Mouse (Mus musculus) heart, embryonic 13.5 days (tissue): ENCODE data around the gene Akap8. TPM values are rescaled to one million over a fixed set of nuclear protein-coding genes. Genes with fewer than 3 reads are reported as not detected.
A peak's percentile ranks its signal among the peaks of the same experiment; 100 is the strongest.

Experiments
- ATAC-seq: fragments of 200-750 bp; cut with Nextera tagmentation; 2 replicates; pipeline ENCODE4 v1.8.0; 2017; ENCODE audit warnings: moderate TSS enrichment; ENCODE audit not compliant: insufficient number of reproducible peaks, low FRiP score, low TSS enrichment; ENCODE audit errors: extremely low read depth
- H3K27ac ChIP-seq: fragments of 300-500 bp; sonication (generic); replicated peaks from 2 replicates; pipeline ENCODE4 v1.5.1; 2015; ENCODE audit warnings: moderate library complexity, mild to moderate bottlenecking, inconsistent platforms
- H3K27me3 ChIP-seq: fragments of 300-500 bp; sonication (generic); replicated peaks from 2 replicates; pipeline ENCODE4 v1.6.1; 2015; ENCODE audit warnings: mild to moderate bottlenecking, inconsistent platforms
- H3K36me3 ChIP-seq: fragments of 300-500 bp; sonication (generic); 2 replicates; pipeline ENCODE4 v1.6.1; 2015; ENCODE audit warnings: mild to moderate bottlenecking, inconsistent platforms
- H3K4me1 ChIP-seq: fragments of 300-500 bp; sonication (generic); 2 replicates; pipeline ENCODE4 v1.6.1; 2015; ENCODE audit warnings: inconsistent platforms
- H3K4me2 ChIP-seq: fragments of 300-500 bp; sonication (generic); 2 replicates; pipeline ENCODE4 v1.6.1; 2015; ENCODE audit warnings: inconsistent platforms, mild to moderate bottlenecking, moderate library complexity
- H3K4me3 ChIP-seq: fragments of 300-500 bp; sonication (generic); 2 replicates; pipeline ENCODE4 v1.5.1; 2015; ENCODE audit warnings: moderate library complexity, mild to moderate bottlenecking, inconsistent platforms
- H3K9ac ChIP-seq: fragments of 300-500 bp; sonication (generic); 2 replicates; pipeline ENCODE4 v1.6.1; 2015; ENCODE audit warnings: inconsistent platforms, mild to moderate bottlenecking, moderate library complexity
- H3K9me3 ChIP-seq: fragments of 300-500 bp; sonication (generic); 2 replicates; pipeline ENCODE4 v1.6.1; 2016; ENCODE audit warnings: inconsistent platforms
- WGBS: fragments of 180-500 bp; shearing (Covaris S2); methylation state at CpG from one replicate; pipeline ENCODE4 v1.1.7; 2015; ENCODE audit warnings: mixed read lengths; 5-methylcytosine and 5-hydroxymethylcytosine counted together
- polyA plus RNA-seq: library from polyadenylated mRNA; unstranded; fragments of >200 nt; fragmentation: Nextera tagmentation; extraction: Ambion mirVana; gene quantifications from 2 replicates; pipeline ENCODE4 v1.2.1, GENCODE M21; 2015

The Akap8 gene
- polyA plus RNA-seq, 1 experiment from 2014 or later = 65.8 TPM

DNA sequence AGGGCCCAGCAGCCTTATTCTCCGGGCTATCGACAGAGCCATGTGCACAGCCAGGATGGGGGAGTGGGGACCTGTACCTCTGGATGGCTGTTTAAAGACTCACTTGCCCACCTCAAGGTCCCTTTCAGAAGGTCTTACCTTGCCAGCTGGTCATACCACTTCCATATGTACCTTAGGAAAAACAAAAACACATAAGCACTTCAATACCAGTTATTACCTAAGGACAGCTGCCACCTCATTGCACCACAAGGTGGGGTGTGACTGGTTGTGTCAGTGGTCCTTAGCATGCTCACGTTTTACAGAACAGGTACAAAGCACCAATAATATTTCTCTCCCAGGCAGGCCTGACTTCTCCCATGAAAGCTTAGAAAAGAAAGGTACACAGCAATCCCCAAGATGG lies 3.3 kb downstream of the Akap8 start:
- Histone ChIP-seq H3K4me1 (peaks cover 34% of the 10 kb centered on the region), H3K4me3 (no peak overlapping the region), H3K27me3 (no peaks in the 10 kb centered on the region), H3K9ac (no peak overlapping the region), H3K27ac (no peak overlapping the region), H3K36me3 (peaks cover 60% of the 10 kb centered on the region), H3K4me2 (no peak overlapping the region), H3K9me3 (no peaks in the 10 kb centered on the region)
- no peak for ATAC-seq
- 80% methylated on average over 3 of the region's 3 CpGs for WGBS

DNA sequence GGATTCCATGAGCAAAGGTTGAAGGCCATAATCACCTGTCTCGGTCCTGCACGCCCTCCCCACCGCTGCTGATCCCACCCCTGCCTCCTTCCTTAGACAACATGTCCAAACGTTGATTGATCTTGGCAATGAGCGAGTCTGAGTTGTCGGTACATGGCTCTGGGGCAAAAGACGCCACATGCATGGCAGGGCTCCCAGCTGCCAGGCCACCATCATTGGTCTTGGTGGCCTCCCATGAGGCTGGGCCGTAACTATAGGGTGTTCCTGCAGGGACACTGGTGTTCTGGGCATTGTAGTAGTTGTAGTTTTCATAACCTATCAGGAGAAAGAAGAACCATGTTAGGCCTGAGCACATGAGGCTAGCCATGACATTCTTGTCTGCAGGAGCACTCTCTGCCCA lies 4.0 kb downstream of the Akap8 start:
- Histone ChIP-seq H3K4me3 (no peak overlapping the region), H3K4me2 (no peak overlapping the region), H3K27me3 (no peaks in the 10 kb centered on the region), H3K9ac (no peak overlapping the region), H3K9me3 (no peaks in the 10 kb centered on the region), H3K4me1 (peaks cover 28% of the 10 kb centered on the region), H3K27ac (no peak overlapping the region), H3K36me3 (peaks cover 66% of the 10 kb centered on the region)
- no peak for ATAC-seq
- 93% methylated on average over 8 of the region's 8 CpGs for WGBS

DNA sequence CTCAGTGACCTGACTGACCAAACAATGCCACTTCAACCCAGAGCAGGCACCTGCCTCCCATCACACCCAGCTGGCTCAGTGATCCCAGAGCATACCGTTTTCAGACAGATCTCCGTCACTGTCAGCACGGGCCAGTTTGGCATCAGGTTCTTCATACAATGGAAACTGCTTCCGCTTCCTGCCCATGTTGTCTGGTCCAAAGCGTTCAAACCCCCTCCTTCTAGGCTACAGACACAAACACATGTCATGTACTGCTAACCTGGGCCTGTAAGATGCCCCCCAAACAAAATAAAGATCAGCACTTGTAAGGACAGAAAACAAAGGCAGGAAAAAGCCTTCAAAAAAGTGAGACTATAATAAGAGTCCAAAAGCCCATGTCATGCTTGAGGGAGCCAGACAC lies 5.5 kb downstream of the Akap8 start:
- H3K4me1 ChIP-seq = peaks cover 24% of the 10 kb centered on the region
- no peak overlapping the region for H3K9ac ChIP-seq
- H3K4me2 ChIP-seq = no peak overlapping the region
- no peaks in the 10 kb centered on the region for H3K27me3 ChIP-seq
- ATAC-seq = no peak
- no peaks in the 10 kb centered on the region for H3K9me3 ChIP-seq
- no peak overlapping the region for H3K4me3 ChIP-seq
- H3K36me3 ChIP-seq = peaks cover 81% of the 10 kb centered on the region
- H3K27ac ChIP-seq = no peak overlapping the region
- WGBS = 88% methylated on average over 5 of the region's 5 CpGs

DNA sequence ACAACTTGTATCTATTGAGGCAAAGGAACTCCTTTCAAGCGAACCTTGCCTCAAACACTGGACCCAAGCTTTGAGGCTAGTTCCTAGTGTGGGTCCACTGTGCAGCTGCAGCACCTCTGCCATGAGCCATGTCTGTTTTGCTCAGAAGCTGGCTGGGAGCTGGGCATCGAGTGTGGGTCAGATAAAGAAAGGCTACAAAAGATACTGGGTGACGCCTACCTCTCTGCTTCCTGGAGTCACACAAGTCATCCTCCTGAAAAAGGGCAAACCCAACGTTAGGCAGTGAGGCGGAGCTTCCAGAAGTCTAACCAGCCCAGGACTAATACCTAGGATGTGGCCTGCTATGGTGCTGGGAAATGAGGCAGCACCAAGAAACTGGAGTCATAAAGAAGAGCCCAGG lies 7.1 kb downstream of the Akap8 start:
- Histone ChIP-seq H3K4me2 (no peak overlapping the region), H3K9ac (no peak overlapping the region), H3K27me3 (no peaks in the 10 kb centered on the region), H3K36me3 (peaks cover 98% of the 10 kb centered on the region), H3K4me1 (peaks cover 12% of the 10 kb centered on the region), H3K27ac (no peak overlapping the region), H3K9me3 (no peaks in the 10 kb centered on the region), H3K4me3 (no peak overlapping the region)
- no peak for ATAC-seq
- 65% methylated on average over 5 of the region's 5 CpGs for WGBS

DNA sequence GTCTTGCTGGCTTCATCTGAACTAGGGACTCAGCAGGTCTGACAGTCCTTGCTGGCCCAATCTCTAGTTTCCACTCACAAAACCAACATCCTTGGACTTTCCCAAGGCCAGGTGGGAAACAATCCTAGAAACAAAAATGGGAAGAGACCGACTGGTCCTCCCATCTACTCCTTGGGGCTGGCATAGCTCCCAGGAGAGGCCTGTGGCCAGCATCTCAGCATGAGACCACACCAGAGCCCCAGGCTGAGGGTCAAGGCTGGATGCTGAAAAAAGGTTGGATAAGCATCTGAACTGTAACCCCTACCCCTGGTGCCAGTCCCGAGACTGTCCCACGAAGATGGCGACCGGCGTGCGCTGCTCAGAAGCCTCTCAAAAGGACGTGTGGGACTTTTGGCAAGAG lies 8.2 kb downstream of the Akap8 start:
- Histone ChIP-seq H3K9me3 (no peaks in the 10 kb centered on the region), H3K27ac (no peak overlapping the region), H3K9ac (no peak overlapping the region), H3K4me2 (no peak overlapping the region), H3K36me3 (peaks cover 100% of the 10 kb centered on the region), H3K27me3 (no peaks in the 10 kb centered on the region), H3K4me1 (0 out of 2 replicates have a peak, but pooled peaks cover 1% of the 10 kb centered on the region), H3K4me3 (no peak overlapping the region)
- WGBS = 97% methylated on average over 8 of the region's 8 CpGs
- no peak for ATAC-seq

DNA sequence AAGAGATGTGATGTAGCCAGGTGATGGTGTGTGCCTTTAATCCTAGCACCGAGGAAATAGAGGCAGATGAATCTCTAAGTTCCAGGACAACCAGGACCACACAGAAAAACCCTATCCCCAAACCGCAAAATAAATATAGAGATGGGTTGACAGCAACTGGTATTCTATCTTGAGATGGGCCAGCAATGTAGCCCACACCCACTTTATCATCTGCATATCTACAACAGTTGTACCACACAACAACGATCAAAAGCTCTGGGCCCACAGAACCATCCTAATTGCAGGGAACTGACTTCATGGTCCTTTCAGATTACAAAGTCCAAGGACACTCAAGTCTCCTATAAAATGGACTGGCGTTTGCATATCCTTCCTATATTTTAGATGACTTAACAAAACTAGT lies 13.1 kb downstream of the Akap8 start:
- Histone ChIP-seq H3K9ac (no peak overlapping the region), H3K9me3 (no peaks in the 10 kb centered on the region), H3K4me2 (no peak overlapping the region), H3K27ac (no peak overlapping the region), H3K4me1 (no peaks in the 10 kb centered on the region), H3K4me3 (no peak overlapping the region), H3K36me3 (peaks cover 100% of the 10 kb centered on the region), H3K27me3 (no peaks in the 10 kb centered on the region)
- no peak for ATAC-seq
- WGBS = 84% methylated on average over 4 of the region's 4 CpGs

DNA sequence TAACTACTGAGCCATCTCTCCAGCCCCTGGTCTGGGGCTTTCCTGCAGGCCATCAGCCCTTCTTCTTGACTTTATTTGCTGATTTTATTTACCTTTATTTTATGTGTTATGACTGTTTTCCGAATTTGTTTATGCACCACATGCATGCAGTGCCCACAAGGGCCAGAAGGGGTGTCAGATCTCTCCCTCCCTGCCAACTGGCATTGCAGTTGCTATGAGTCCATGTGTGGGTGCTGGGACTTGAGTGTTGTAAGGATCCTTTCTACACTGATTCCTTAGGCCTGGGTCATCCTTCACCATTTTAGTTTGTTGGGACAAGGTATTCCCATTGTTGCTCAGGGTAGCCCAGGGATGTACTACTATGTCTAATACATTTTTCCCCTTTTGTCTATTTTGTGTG lies 22.9 kb downstream of the Akap8 start:
- Histone ChIP-seq H3K4me1 (no peaks in the 10 kb centered on the region), H3K9me3 (no peaks in the 10 kb centered on the region), H3K4me3 (no peak overlapping the region), H3K4me2 (no peak overlapping the region), H3K27ac (no peak overlapping the region), H3K27me3 (no peaks in the 10 kb centered on the region), H3K9ac (no peak overlapping the region), H3K36me3 (peaks cover 5% of the 10 kb centered on the region)
- 86% methylated on average over 1 of the region's 1 CpGs for WGBS
- no peak for ATAC-seq

DNA sequence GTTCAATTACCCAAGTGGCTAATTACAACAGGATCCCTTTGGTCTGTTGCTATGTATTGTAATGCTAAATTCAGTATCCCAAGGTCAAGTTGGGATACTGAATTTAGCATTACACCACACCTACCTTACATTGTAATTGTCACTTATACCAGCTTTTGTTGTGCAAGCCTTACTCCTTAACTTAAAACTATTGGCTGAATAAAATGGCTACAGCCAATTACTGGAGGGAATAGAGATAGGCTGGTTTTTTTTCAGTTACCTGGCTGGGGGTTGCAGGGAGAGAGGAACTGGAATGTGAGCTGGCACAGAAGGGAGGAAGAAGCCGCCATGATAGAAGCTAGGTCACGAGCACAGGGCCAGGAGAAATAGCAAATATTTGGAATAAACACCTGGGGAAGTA lies 25.1 kb downstream of the Akap8 start:
- no peak overlapping the region for H3K27ac ChIP-seq
- H3K9me3 ChIP-seq = no peaks in the 10 kb centered on the region
- H3K9ac ChIP-seq = no peak overlapping the region
- H3K4me3 ChIP-seq = no peak overlapping the region
- no peaks in the 10 kb centered on the region for H3K27me3 ChIP-seq
- H3K36me3 ChIP-seq = no peaks in the 10 kb centered on the region
- H3K4me2 ChIP-seq = no peak overlapping the region
- no peak for ATAC-seq
- no peaks in the 10 kb centered on the region for H3K4me1 ChIP-seq
- 78% methylated on average over 2 of the region's 2 CpGs for WGBS

DNA sequence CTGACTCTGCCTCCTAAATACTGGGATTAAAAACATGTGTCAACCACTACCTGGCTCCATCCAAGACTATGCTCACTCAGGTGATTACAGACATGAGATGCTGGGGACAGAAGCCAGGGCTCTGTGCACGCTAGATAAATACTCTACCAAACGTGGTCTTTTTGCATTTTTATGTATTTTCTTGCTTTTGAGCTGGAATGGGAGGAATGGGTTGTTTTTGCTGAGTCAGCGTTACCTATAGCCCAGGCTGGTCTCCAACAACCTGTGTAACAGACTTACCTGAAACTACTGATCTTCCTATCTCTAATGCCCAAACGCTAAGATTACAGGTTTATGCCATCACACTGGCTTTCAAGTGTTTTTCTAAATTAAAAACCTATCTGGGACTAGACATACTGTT lies 25.9 kb downstream of the Akap8 start:
- no peak overlapping the region for H3K4me3 ChIP-seq
- no peaks in the 10 kb centered on the region for H3K36me3 ChIP-seq
- ATAC-seq = no peak
- H3K9ac ChIP-seq = no peak overlapping the region
- no peaks in the 10 kb centered on the region for H3K27me3 ChIP-seq
- H3K27ac ChIP-seq = no peak overlapping the region
- H3K4me1 ChIP-seq = no peaks in the 10 kb centered on the region
- no peaks in the 10 kb centered on the region for H3K9me3 ChIP-seq
- WGBS = 69% methylated on average over 4 of the region's 4 CpGs
- no peak overlapping the region for H3K4me2 ChIP-seq

DNA sequence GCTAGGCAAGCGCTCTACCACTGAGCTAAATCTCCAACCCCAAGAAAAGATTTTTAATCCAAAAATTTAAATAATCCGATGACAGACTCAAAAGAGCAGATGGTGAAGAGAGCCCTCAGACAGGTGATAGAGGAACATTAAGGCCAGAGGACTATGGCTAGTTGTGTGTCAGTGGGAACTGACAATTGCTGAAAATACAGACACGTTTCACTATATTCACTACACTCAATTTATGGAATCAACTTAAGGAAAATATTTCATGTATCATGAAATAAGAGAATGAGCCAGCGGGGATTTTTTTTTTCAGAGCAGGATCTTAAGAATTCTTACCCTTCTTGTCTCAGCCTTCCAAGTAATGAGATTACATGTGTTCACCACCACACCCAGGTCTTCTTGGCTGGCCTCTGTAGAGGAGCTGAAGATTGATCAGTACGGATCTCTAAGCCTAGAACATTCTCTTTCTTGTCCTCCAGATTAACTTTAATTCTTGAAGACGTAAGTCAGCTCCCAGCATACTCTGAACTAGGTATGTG lies 35.8 kb downstream of the Akap8 start:
- Histone ChIP-seq H3K27ac (peak overlapping the region; percentile 99), H3K27me3 (no peaks in the 10 kb centered on the region), H3K4me2 (peak overlapping the region; percentile 85), H3K9ac (peak overlapping the region; percentile 95), H3K36me3 (no peaks in the 10 kb centered on the region), H3K4me3 (peak overlapping the region; percentile 77), H3K9me3 (no peaks in the 10 kb centered on the region), H3K4me1 (peaks cover 33% of the 10 kb centered on the region)
- WGBS = 43% methylated on average over 6 of the region's 6 CpGs
- no peak for ATAC-seq

DNA sequence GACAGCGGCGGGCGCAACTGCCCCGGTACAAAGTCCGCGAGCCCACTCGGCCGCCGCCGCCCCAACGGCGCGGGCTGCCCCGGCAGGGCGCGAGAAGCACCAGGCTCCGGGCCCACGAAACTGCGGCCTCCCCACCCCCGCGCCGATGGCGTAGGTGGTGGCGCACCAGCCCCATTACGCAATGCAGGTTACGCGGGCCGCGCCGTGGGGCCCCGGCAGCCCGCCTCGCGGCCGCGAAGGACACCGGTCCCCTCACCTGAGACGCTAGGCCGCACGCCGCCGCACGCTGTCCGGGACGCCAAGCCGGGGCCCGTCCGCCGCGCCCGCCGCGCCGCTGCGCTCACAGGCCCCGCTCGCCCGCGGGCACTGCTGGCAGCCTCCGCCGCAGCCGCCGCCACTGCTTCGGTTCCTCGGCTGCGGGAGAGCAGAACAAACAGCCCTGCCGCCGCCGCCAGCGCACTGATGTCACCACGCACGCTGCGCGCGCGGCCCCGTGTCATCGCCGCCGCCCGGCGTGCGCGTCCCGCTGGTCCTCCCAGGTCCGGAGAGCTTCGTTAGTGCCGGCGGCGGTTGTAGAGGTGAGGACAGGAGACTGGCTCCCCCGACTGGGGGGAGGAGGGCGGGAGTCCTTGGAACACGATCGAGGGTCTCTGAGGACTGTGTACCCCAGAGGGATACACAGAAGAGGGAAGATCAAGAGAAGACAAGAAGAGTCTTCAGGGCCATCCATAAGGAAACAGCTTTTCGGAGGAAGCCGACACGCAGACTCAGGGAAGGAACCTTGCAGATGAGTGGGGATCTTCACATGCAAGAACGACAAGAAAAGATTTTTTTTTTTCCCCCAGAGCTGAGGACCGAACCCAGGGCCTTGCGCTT lies 36.5 kb downstream of the Akap8 start, which contains the start of gene Brd4:
Gene Brd4, minus strand, starts transcription at position 461 of the 876 bp plus-strand sequence.
- H3K27ac ChIP-seq = peak within 1 kb of the TSS; percentile 99
- peak within 1 kb of the TSS; percentile 77 for H3K4me3 ChIP-seq
- H3K4me2 ChIP-seq = peak within 1 kb of the TSS; percentile 85
- ATAC-seq = peak; percentile 82
- H3K36me3 ChIP-seq = no peaks in the 10 kb centered on the region
- no peaks in the 10 kb centered on the region for H3K9me3 ChIP-seq
- peak within 1 kb of the TSS; percentile 95 for H3K9ac ChIP-seq
- peaks cover 36% of the 10 kb centered on the region for H3K4me1 ChIP-seq
- H3K27me3 ChIP-seq = no peaks in the 10 kb centered on the region
- under 1% methylated on average over 81 of the region's 100 CpGs for WGBS

DNA sequence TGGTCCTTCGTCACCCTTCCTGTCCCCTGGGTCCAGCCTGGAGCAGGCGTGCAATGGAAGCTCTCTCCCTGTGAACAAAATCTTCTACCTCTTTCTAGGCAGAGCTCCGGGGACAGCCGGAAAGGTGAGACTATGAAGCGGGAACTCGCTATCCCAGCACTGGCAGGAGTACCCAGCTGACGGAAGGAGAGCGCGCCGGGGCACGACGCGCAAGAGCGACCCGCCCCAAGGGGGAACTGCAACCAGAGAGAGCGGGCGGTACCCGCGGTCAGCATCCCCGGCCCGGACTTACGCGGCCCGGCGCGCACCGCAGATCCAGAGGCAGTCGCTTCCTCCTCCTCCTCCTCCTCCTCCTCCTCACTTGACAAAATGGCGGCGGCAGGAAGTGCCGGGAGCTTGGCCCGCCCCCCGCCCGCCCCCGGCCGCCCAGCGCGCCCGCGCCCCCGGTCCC lies 37.2 kb downstream of the Akap8 start:
- peak; percentile 58 for ATAC-seq
- peaks cover 36% of the 10 kb centered on the region for H3K4me1 ChIP-seq
- no peaks in the 10 kb centered on the region for H3K27me3 ChIP-seq
- H3K9ac ChIP-seq = peak overlapping the region; percentile 95
- H3K27ac ChIP-seq = peak overlapping the region; percentile 99
- H3K36me3 ChIP-seq = no peaks in the 10 kb centered on the region
- under 1% methylated on average over 32 of the region's 41 CpGs for WGBS
- no peaks in the 10 kb centered on the region for H3K9me3 ChIP-seq
- H3K4me2 ChIP-seq = peak overlapping the region; percentile 85
- H3K4me3 ChIP-seq = peak overlapping the region; percentile 77
